Mouse (Mus musculus) liver, postnatal 0 days (tissue): Measurements from ENCODE around the gene Kxd1. TPM values are rescaled to one million over a fixed set of nuclear protein-coding genes. Genes with fewer than 3 reads are reported as not detected.

Experiments
- ATAC-seq: fragments of 200-750 bp; cut with Nextera tagmentation; 2 replicates; pipeline ENCODE4 v1.8.0; 2017; ENCODE audit warnings: mild to moderate bottlenecking, moderate library complexity
- DNase-seq: peaks from one replicate; pipeline ENCODE4 v3.0.0-alpha.2; 2016
- H3K27ac ChIP-seq: fragments of 300-500 bp; sonication (generic); 2 replicates; pipeline ENCODE4 v1.5.1; 2014; ENCODE audit warnings: antibody characterized with exemption, moderate library complexity, mild to moderate bottlenecking, low read depth
- H3K27me3 ChIP-seq: fragments of 300-500 bp; sonication (generic); 2 replicates; pipeline ENCODE4 v1.6.1; 2014; ENCODE audit warnings: low read length, control low read depth, mixed read lengths; ENCODE audit not compliant: insufficient read depth
- H3K36me3 ChIP-seq: fragments of 300-500 bp; sonication (generic); replicated peaks from 2 replicates; pipeline ENCODE4 v1.6.1; 2014; ENCODE audit warnings: mild to moderate bottlenecking, control low read depth, low read length, moderate library complexity, mixed read lengths; ENCODE audit not compliant: insufficient read depth
- H3K4me1 ChIP-seq: fragments of 300-500 bp; sonication (generic); 2 replicates; pipeline ENCODE4 v1.6.1; 2014; ENCODE audit warnings: antibody characterized with exemption, mild to moderate bottlenecking, control low read depth; ENCODE audit not compliant: insufficient read depth
- H3K4me2 ChIP-seq: fragments of 300-500 bp; sonication (generic); 2 replicates; pipeline ENCODE4 v1.6.1; 2014; ENCODE audit warnings: low read depth, mild to moderate bottlenecking, low read length, moderate library complexity, mixed read lengths
- H3K4me3 ChIP-seq: fragments of 300-500 bp; sonication (generic); 2 replicates; pipeline ENCODE4 v1.5.1; 2014; ENCODE audit warnings: low read depth, low read length
- H3K9ac ChIP-seq: fragments of 300-500 bp; sonication (generic); replicated peaks from 2 replicates; pipeline ENCODE4 v1.6.1; 2014; ENCODE audit warnings: mild to moderate bottlenecking, moderate library complexity
- H3K9me3 ChIP-seq: fragments of 300-500 bp; sonication (generic); 2 replicates; pipeline ENCODE4 v1.6.1; 2016; ENCODE audit warnings: mild to moderate bottlenecking, control low read depth, low read length, mixed read lengths
- CTCF ChIP-seq: sonication (generic); IDR thresholded peaks from 2 replicates; pipeline ENCODE4 v1.5.1; 2016; ENCODE audit warnings: antibody characterized with exemption, low read depth
- EP300 ChIP-seq: IDR thresholded peaks from 2 replicates; pipeline ENCODE4 v1.6.1; 2016; ENCODE audit warnings: antibody characterized with exemption, low read depth, mild to moderate bottlenecking
- WGBS: fragments of 180-500 bp; shearing (Covaris S2); extraction: QIAGEN DNeasy Blood & Tissue Kit; methylation state at CpG from one replicate; pipeline ENCODE4 v1.1.7; 2014; ENCODE audit not compliant: insufficient replicate concordance; 5-methylcytosine and 5-hydroxymethylcytosine counted together
- polyA plus RNA-seq: library from polyadenylated mRNA; unstranded; fragments of >200 nt; fragmentation: Nextera tagmentation; extraction: Ambion mirVana; gene quantifications from 2 replicates; pipeline ENCODE4 v1.2.1, GENCODE M21; 2015

Gene Kxd1
- polyA plus RNA-seq, 1 experiment from 2014 or later: 43.1 TPM

DNA sequence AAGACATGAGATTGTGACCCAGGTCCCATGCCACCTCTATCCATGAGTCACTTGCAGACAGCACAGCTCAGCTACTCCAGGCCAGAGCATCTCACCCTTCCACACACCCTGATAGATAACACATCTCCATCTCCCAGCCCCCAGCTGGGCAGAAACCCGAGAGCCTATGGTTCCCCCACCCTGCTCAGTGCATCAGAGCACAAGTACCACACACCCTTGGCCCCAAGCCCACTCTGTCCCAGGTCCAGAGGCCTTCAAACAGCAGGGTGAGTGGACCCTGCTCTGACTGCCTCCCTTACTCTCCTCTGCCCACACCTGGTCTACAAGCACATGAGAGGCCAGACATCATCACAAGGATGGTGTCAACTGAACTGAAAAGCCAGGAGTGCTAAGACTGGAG is 59.8 kb downstream of the Kxd1 start:
- peak; percentile 11; the same call in 1 of the 2 replicates for ATAC-seq
- no peak for TF ChIP-seq EP300
- TF ChIP-seq CTCF: no peak
- H3K4me3 ChIP-seq: no peak overlapping the region
- no peaks in the 10 kb centered on the region for H3K36me3 ChIP-seq
- no peak overlapping the region for H3K4me2 ChIP-seq
- 35% methylated on average over 1 of the region's 1 CpGs for WGBS
- no peaks in the 10 kb centered on the region for H3K27me3 ChIP-seq
- no peak overlapping the region for H3K9ac ChIP-seq
- H3K4me1 ChIP-seq: peaks cover 29% of the 10 kb centered on the region
- DNase-seq: no peak
- H3K9me3 ChIP-seq: no peaks in the 10 kb centered on the region
- H3K27ac ChIP-seq: peak overlapping the region; percentile 56

DNA sequence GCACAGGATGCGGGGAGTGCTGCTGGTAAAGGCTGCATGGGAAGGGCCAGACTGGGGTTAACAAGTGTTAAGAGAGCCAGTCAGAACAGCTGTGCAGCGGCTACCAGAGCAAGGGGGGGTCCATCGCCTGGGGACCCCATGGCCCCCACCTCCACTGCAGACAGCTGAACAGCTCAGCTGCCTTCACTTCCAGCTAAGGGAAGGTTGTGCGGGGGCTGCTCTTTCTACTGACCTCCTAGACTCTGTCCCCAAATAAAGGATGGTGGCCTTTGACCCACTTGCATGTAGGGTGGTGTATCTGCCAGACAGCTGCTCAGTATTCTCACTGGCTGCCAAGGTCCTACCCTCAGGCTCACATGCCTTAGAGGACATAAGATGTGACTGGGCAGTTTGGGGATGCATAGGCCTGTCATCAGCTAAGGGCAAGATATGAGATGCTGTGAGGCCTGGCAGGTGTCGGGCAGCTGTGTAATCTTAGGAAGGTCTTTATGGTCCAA is 60.5 kb downstream of the Kxd1 start:
- Histone ChIP-seq H3K4me3 (no peak overlapping the region), H3K27me3 (no peaks in the 10 kb centered on the region), H3K9ac (no peak overlapping the region), H3K4me1 (peaks cover 29% of the 10 kb centered on the region), H3K36me3 (no peaks in the 10 kb centered on the region), H3K27ac (peak overlapping the region; percentile 56), H3K4me2 (no peak overlapping the region; the same call in 1 of the 2 replicates), H3K9me3 (no peaks in the 10 kb centered on the region)
- no peak for DNase-seq
- TF ChIP-seq EP300: no peak
- TF ChIP-seq CTCF: no peak
- ATAC-seq: peak; percentile 59
- 73% methylated on average over 5 of the region's 5 CpGs for WGBS

DNA sequence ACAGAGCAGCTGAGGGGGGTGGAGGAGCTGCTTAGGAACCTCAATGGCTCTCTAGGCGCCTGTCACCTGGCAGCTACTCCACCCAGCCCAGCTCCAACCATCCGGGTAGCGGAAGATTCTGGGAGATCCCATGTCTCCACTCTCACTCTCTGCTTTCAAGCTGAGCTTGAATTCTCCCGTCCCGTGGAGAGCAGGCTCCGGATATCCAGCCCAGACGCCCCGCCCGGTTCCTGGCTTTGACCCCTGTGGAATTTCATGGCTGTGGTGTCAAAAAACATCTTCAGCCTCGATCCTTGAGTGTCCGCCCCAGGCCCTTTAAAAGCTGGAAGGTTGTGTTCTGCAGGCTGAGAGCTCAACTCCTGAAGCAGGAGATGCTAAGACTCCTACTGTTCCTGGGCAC is 61.0 kb downstream of the Kxd1 start:
- Histone ChIP-seq H3K27me3 (no peaks in the 10 kb centered on the region), H3K36me3 (no peaks in the 10 kb centered on the region), H3K4me1 (peaks cover 29% of the 10 kb centered on the region), H3K4me3 (no peak overlapping the region), H3K27ac (no peak overlapping the region), H3K4me2 (no peak overlapping the region; the same call in 1 of the 2 replicates), H3K9ac (no peak overlapping the region), H3K9me3 (no peaks in the 10 kb centered on the region)
- TF ChIP-seq CTCF (no peak), EP300 (no peak)
- 77% methylated on average over 11 of the region's 11 CpGs for WGBS
- no peak for ATAC-seq
- DNase-seq: no peak

DNA sequence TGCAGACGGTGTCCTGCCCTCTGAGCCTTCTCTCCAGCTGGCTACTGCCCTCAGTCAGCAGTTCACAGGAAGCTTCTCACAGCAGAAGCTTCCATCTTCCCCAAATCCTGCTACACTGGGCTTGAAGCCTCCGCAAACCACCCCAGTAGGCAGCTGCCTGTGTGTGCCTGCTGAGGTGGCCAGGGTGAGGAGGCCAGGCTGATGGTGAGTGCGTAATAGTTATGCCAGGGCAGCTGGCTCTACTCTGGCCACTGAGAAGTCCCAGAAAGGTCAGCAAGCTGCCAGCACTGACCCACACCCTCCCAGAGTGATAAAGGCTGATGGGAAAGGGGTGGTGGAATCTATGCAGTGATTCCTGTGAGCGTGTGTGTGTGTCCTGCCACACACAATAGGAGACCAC is 61.5 kb downstream of the Kxd1 start:
- Histone ChIP-seq H3K4me1 (peaks cover 29% of the 10 kb centered on the region), H3K9ac (no peak overlapping the region), H3K4me2 (no peak overlapping the region), H3K27me3 (no peaks in the 10 kb centered on the region), H3K4me3 (no peak overlapping the region), H3K27ac (no peak overlapping the region), H3K9me3 (no peaks in the 10 kb centered on the region), H3K36me3 (no peaks in the 10 kb centered on the region)
- WGBS: 87% methylated on average over 4 of the region's 4 CpGs
- no peak for DNase-seq
- TF ChIP-seq CTCF (no peak), EP300 (no peak)
- ATAC-seq: no peak

DNA sequence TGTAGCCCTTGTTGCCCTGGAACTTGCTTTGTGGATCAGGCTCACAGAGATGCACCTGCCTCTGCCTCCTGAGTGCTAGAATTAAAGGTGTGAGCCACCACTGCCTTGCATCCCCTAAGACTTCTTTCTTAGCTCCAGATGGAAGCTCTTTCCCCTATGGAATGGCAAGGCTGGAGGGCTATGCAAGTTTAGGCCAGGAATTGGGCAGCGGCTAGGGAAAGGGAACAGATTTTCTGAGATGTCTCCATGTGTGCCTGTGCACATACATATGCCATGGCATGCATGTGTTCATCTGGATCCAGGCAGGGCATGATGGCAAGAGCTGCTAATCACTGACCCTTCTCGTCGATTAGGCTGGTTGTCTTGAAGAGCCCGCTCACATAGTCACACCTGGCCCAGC is 62.1 kb downstream of the Kxd1 start:
- H3K9ac ChIP-seq: no peak overlapping the region
- no peak overlapping the region for H3K4me2 ChIP-seq
- WGBS: 91% methylated on average over 4 of the region's 4 CpGs
- ATAC-seq: no peak
- TF ChIP-seq CTCF (no peak), EP300 (no peak)
- H3K27me3 ChIP-seq: no peaks in the 10 kb centered on the region
- H3K4me3 ChIP-seq: no peak overlapping the region
- H3K36me3 ChIP-seq: no peaks in the 10 kb centered on the region
- peaks cover 29% of the 10 kb centered on the region for H3K4me1 ChIP-seq
- no peak overlapping the region for H3K27ac ChIP-seq
- DNase-seq: no peak
- no peaks in the 10 kb centered on the region for H3K9me3 ChIP-seq

DNA sequence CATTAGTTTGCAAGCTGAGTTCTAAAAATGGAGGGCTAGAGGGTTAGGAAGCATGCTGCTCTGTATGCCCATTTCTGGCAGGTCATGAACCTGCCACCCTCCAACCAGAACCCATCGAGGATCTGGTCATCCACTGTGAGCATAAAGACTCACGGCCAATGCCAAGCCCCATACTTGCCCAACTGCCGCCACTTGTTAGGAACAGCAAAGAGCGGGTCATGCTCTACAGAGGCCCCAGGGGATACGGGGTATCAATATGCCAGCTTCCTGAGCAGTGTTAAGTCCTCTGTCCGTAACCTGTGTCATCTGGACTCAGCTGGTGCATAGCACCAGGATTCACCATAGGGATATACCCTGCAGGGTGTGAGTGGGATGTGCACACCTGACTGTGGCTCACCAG is 63.6 kb downstream of the Kxd1 start:
- H3K4me2 ChIP-seq: no peak overlapping the region
- no peaks in the 10 kb centered on the region for H3K9me3 ChIP-seq
- DNase-seq: no peak
- TF ChIP-seq CTCF (no peak), EP300 (no peak)
- no peaks in the 10 kb centered on the region for H3K36me3 ChIP-seq
- no peak overlapping the region for H3K4me3 ChIP-seq
- WGBS: 89% methylated on average over 6 of the region's 6 CpGs
- ATAC-seq: no peak
- peaks cover 25% of the 10 kb centered on the region for H3K4me1 ChIP-seq
- no peaks in the 10 kb centered on the region for H3K27me3 ChIP-seq
- no peak overlapping the region for H3K27ac ChIP-seq
- no peak overlapping the region for H3K9ac ChIP-seq

DNA sequence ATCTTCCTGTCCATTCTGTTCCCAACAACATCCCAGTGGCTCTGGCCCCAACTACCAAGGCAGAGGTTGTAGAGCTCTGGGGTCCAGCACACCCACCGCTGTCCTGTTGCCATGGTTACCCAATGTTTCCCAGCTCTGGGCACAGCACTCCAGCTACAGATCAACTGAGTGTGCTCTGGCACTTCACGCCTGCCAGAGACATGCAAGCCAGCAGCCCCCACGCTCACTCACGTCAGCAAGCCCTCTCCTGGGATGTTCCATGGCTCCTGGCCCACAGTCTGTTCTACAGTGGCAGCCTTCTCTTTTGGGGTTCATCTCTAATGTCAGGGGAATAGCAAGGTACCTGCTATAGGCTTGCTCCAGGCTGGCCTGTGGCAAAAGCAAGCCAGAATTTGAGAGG is 64.5 kb downstream of the Kxd1 start:
- DNase-seq (no peak), ATAC-seq (no peak)
- Histone ChIP-seq H3K4me3 (no peak overlapping the region), H3K36me3 (no peaks in the 10 kb centered on the region), H3K9me3 (no peaks in the 10 kb centered on the region), H3K9ac (no peak overlapping the region), H3K4me2 (no peak overlapping the region), H3K27me3 (no peaks in the 10 kb centered on the region), H3K4me1 (peaks cover 16% of the 10 kb centered on the region), H3K27ac (no peak overlapping the region)
- TF ChIP-seq CTCF (no peak), EP300 (no peak)
- WGBS: 89% methylated on average over 4 of the region's 4 CpGs
